Mouse (Mus musculus) ovary, postnatal 14 days (tissue): ENCODE measurements at regions not wholly inside any gene's neighbourhood (a gene's known extent, or its start where the extent isn't known, plus 50 kb on each side); places are given as distances from the start of the nearest gene placed in this dataset.

Experiments used
- DNase-seq: peaks from one replicate; pipeline ENCODE4 v3.0.0; 2022; ENCODE audit warnings: low spot score

DNA sequence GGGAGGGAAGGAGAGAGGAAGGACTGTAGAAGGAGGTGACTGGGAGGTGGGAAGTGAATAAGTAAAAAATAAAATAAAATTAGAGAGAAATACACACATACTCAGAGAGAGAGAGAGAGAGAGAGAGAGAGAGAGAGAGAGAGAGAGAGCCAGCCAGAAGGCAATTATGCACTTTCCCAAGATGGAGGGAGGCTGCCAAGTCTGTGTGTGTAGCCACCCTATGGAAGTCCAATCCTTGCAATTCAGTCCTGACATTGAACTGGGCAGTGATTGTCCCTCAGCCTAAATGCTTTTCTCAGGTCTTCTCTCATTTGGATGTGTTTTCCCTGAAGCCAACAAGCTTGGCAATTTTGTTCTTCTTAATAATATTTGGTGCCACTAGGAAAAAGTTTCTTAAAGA lies 197.3 kb upstream of the Mctp2 start:
- DNase-seq = no peak

DNA sequence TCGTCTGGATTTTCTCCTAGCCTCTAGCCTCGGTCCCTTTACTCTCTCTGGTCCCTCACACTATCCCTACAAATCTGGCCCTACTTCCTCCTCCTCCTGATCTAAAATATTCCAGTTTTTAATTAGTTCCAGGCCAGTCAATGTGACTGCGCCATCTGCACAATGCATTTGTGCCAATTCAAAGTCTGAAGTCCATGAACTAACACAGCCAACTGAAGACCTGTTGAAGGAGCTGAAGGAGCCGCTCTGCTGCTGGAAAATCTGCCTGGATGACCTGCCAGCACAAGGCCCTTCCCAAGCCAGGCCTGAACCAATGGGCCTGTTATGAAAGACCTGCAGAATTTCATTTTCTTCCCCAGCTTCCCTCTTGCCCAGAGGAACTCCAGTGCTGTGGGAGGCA lies 197.9 kb upstream of the Mctp2 start:
- DNase-seq = no peak

DNA sequence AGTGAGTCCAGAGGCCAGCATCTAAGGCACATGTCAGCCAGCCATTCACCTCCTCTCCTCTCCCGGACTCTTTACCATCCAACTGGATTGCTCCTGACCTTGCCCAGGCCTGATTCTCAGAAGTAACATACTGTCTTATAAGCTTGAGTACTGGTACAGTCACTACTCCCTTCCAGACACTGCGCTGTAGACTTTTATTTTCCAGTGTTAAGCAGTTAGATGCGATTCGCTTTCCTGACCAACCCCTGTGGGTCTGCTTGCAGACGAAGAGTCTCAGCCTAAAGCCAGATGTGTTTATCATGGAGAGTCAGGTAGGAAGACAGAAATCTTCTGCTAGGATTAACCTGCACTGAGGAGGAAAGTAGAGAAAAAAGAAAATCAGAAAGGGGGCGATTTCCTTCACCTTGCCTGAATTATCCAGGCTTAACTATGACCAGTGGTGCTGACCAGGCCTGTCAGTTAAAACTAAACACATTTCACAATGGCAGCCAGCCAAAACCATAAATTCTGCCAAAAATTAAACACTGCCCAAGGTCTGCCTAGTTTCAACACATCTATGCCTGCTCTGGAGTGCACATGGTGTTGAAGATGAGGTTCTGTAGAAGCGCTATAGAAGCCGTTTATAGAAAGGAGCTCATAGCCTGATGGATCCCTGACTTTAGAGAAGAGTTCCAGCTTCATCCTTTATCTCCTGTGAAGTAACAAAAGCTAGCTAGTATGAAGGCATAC lies 199.5 kb upstream of the Mctp2 start:
- DNase-seq = no peak

DNA sequence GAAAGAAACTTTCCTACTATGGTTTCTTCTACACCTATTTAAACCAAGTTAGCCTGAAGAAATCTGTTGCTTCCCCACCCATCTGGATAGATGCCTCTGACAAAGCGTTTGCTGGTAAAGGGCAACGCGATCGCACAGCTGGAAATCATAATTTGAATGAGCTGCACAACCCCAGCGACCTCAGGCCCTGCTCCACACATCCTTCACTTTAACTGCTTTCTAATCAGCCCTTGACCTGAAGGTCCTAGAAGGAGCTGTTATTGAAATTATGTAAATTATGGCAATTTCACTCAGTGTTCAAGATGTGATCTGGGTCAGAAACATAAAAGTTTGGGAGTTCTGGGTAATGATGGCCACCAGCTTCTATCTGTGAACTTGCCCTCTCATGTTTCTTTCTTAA lies 201.5 kb upstream of the Mctp2 start:
- no peak for DNase-seq

DNA sequence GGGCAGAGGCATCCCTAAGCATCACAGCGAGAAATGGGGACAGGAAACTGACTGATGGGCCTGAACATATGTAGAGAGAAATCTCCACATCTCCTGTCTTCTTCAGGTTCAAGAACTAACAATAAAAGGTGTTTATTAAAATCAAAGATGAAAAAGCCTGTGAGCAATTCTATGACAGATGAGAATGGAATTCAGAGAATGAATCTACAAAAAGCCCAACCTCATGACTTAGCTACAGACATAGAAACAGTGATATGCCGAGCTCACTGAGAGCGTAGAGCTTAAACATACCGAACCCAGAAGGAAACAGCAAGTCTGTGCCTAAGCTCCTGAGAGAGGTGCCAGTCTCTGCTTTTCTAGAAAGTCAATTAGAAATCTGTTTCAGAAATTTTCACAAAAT lies 203.7 kb upstream of the Mctp2 start:
- no peak for DNase-seq

DNA sequence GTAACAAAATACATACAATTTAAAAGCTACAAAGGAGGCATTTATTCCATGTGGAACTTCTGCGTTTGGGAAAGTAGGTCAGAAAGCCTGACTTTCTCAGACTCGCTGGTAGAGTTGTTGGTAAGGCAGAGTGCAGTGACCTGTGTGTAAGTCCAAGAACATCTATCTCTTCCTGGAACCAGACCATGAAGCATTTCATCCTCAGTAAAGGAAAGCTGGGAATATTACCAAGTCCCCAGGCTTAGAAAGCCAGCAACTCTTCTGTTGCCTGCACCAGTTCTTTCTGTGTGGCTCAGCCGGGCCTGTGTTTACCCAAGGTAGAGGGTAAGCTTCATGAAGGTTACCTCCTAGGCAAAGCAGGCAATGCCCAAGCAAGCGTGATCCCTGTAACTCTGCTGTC lies 207.0 kb upstream of the Mctp2 start:
- DNase-seq = no peak

DNA sequence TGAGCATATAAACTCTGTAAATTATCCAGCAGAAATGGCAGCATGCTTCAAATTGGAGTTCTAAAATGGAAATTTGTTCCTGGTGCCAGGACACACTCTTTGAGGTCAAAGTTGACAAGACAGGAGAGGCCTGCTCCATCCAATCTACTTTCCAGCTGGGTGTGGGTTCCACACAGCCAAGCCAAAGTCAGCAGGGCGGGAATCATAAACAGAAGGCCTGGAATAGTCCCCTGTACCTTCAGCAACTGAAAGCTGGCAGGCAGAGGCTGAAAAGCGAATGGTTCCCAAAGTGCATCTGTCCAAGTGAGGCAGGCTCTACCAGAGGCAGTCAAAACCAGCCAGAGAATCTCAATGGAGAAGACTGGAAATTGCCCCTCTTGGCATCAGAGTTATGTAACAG lies 208.4 kb upstream of the Mctp2 start:
- DNase-seq = no peak

DNA sequence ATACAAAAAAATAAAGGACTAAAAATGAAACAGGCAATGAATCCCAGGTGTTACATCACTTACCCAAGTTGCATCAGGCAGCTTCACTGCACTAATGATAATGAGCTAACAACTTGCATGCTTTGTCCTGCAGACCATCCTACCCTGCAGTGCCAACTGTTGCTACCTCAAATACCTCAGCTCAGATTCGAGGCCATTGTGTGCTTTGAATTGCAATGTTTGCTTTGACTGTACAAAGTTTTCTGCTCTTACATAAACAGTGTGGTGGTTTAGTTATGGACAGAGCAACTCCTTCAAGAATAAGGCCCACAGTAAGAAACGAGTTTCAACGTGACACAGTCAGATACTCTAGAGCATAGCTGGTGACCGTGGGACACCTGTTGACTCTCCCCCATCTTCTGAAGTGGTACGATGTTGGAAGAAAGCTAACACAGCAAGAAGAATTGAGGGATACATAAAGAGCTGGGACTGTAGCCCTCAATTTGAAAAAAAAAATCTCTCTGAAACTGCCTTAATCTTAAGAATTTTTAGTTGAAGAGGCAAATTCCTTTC lies 212.1 kb upstream of the Mctp2 start:
- DNase-seq = no peak

DNA sequence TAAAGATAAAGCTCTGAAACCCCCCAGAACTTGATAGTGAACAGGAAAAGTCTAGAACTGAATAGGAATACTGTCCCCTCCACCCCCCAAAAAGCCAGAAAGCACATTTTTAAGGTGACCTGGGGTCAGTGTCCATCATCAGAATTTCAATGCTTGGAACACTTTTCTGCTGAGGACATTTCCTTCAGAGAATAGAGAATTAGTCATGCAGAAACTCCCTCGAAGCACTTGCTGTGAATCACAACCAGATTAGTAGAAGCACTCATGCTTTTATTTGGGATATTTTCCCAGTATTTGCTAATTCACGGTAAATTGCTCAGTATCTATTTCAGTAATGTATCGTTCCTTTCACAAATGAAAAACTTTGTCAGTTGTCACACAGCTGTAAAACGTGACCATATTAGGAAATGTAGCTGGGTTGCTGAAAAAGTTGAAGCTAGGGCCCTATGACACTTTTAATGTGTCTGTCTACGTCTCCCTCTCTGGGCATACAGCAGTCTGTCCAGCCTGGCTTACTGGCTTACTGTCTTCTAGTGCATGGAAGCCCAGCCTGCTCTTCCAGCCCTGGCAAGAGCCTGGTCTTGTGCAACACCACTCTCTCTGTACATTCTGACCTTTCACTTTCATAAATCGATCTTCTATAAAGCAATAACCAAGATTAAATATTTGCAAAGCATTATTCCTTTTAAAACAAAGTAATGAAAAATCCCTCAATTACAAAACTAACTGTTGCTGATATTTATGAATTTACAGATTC lies 213.1 kb upstream of the Mctp2 start:
- no peak for DNase-seq

DNA sequence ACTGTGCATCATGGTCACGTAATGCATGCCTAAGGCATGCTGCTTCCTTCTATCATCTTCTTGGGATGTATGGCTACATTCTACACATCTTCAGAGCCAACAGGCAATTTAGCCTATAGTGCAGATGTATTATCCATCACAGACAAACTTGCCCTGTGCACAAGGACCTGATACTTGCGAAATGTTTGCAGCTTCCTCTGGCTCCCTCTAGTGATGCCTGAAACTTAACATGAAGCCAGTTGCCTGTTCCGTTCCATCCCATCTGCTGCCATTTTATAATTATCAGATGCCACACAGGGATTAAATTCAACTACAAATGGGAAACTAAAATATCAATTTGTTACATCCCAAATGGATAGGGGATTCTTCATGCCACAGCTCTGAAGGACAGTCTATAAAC lies 222.5 kb upstream of the Mctp2 start:
- DNase-seq = no peak

DNA sequence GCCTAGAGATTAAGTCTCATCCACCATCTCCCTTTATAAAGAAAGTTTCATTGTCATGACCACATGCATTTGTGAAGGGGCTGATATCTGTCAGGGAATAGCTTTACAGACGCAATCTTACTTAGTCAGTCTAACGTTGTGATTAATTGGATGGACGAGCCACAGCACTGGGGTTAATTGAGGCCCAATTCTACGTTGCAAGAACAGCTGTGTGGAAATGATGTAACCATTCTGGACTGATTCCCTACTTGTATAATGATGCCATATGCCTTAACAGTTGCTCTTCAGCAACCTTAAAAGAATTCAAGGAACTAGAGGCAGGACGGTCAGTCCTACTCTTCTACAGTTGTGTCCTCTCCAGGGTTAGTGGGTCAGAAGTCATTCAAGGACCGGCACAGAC lies 231.9 kb upstream of the Mctp2 start:
- no peak for DNase-seq

DNA sequence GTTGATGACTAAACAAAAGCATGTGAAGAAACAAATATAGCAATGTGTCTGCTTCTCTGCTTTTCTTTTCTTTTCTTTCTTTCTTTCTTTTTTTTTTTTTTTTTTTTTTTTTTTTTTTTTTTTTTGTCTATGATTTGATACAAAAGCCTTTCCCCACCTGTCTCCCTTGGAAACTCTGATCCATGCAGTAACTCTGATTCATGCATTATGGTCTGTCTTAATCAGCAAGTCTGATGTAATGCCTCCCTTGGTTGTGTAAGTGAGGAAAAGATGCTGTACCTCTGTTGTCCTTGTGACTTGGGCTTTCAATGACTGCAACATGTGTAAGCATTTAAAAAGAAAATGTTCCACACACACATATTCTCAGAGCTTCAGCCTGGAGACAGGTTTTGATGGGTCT lies 233.5 kb upstream of the Mctp2 start:
- DNase-seq = no peak

DNA sequence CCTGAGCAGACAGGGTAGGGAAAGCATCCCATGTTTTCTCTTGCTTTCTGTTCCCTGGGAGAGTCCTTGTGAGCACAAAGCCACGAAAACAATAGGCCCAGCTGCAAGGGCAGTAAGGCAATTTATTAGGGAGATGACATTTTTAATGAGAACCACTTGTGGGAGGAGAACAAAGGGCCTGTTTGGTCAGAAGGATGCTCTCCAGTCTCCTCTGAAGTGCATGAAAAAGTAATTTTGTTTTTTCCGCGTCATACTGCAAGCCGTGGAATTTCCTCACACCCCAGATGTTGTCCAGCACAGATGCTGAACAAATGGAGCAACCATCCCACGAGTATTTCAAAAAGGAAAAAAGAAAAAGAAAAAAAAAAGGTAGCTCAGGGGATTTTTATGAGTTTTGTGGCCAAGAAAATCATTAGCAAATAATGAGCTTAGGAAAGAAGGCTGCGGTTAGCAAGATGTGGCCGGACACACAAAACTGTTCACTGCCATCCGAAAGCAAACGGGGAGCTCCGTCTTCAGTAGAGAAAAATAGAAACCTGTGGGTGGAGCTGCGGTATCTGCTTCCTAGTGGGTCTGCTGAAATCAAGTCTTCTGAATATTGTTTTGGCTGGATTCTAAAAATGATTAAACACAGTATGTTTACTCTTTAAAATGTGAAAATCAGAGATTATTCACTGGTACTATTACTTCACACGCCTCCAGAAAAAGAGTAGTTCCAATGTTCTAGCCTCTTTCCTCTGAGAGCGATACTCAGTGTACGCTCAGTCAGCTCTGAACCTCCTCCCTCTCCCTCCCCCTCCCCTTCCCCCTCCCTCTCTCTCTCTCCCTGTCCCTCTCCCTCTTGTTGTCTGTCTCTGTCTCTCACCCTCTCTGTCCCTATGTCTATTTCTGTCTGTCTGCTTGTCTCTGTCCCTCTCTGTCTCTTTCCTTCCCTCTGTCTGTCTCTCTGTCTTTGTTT lies 235.4 kb upstream of the Mctp2 start:
- peak; percentile 16 for DNase-seq

DNA sequence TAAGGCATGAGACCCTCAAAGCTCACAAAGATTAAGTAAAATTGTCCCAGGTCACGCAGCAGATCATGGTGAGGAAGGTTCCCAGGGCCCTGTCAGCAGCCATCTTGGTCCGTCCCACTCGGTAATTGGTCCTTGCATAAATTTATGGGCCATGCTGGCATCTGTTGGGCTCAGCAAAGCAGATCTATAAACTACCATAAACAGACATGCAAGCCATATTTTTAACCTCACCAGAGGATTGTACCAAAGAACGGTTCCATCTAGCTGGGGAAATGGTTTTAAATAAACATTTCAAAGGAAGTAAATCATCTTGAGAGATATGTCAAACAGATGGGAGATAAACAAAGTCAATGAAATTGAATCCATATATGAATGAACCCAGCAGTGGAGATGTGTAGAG lies 237.1 kb upstream of the Mctp2 start:
- DNase-seq = no peak

DNA sequence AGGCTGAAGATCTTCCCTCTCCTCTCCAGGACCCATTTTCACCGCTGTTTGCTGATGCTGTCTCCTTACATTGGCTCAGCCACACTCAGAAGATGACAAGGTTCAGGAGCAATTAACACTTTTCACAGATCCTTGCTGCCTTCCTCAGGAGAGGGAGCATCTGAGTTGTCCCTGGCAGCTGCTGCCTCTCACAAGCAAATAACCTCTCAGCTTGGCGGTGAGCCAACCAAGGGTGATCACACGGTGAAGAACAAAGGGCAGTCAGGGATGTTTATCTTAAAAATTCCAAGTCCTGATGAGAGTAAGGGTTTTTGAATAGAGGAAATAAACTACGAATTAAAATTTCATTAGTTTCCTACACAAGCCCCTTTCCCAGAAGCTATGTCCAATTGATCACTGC lies 237.5 kb upstream of the Mctp2 start:
- no peak for DNase-seq

DNA sequence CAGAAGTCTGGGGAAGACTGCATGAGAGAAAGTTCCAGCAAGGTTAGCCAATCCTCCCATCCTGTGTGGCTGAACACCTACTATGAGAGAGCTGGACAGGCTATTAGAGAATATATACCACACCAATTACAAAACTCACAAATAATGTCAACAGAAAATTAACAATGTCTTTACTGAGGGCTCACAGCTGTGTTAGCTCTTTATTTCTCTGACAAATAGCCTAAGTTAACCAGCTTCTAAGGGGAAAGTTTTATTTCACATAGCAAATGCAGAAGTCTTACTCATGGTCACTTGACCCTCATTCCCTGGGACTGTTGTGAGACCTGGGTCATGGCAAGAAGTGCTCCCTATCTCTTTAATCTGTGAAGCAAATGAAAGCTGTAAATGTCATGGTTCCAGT lies 261.0 kb upstream of the Mctp2 start:
- DNase-seq = no peak

DNA sequence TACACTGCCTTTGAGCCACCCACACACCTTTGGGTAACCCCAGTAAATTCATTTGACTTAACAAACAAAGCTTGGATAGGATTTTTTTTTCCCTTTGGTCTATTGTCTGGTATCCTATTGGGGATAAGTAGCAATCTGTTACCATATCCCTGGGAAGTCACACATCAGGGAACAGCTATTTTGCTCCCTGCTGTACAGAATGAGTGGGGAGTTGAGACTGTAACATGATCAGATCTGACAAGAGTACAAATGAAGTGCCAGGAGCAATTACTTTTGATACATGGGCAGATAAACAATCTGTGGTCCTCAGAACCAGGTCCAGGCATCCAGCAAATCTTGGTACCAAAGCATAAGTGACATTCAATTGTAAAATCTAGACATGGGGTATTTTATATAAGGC lies 262.8 kb upstream of the Mctp2 start:
- no peak for DNase-seq

DNA sequence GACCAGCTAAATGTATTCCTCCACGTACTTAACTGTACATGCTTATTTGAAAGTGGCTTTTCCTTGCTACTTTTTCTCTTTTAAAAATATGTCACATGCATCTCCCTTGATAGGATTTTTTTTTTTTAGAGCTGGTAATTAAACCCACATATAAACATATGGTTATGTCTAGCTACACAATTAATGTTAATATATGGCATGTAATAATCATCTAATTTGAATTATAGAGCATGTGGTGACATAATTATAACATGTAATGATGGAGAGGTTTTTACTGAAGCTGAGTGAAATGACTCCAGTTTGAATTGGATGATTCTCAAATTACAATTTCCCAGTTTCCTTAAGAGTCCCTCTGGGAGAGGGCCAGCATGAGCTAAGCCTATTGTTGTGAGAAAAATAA lies 267.9 kb upstream of the Mctp2 start:
- no peak for DNase-seq

DNA sequence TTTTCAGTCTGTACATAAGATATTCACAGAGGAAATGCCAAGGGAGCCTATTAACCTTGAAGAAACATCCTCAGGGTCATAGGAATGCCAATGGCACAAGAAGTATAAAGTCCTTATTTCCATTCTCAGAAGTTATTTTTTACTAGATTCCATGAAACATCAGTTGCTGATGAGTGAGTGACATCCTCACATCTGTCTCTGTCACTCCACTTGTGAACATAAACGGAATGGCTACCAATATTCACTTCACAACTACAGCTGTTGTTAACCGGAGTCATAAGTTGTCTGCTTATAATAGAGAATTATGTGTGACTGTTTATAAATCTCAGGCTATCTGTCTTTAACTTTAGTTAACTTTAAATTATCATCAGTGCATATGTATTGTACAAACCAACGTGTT lies 278.0 kb upstream of the Mctp2 start:
- no peak for DNase-seq

DNA sequence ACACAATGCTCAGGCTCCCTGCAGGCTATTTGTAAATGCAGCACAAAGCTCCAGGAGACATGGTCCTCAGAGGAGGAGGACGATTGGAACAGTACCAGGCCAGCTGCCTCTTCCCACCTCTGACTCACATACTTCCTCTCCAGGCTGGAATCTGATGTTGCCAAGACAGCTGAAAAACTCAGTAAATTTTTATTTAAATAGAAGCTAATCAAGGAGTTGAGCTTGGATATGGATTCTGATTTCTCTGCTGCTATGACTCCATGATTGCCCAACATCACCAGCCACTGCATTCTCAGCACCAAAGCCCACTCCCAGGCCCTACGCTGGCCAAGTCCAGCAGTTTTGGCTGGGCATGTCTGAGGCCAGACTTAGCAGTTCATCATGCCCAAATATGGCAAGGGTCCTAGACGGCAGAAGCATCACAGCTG lies 282.8 kb upstream of the Mctp2 start:
- no peak for DNase-seq

DNA sequence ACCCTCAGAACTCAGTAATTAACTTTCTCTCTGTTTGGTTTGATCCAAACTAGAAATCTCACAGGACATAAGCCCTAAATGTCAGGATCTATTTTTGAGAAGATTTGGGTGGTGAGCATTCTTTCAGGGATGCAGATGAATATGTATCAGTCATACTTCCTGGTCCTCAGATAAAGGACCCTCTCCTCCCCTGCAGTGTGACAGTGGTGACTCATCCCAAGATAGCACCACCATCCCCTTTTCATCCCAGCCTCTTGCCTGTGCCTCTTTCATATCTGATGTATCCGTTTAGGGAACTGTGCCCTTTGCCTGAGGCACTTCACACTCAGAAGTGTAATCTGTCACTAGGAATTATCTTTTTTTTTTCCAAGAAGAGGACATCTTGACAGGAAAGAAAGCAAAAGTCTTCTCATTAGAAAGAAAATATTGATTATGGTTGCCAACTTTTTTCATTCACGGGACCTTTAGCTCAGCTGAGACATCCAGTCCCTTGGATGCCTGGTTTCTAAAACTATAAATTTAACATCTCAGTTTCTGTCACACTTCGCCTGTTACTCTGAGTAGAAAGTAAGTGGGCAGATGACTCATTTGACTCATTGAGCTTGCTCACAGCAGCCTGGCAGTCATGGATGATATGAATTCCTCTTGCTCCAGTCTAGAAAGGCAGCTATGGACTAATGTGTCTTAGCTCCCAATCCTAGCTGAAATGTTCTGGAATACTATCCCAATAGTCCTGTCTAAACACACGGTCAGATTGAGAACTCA lies 284.1 kb upstream of the Mctp2 start:
- no peak for DNase-seq

DNA sequence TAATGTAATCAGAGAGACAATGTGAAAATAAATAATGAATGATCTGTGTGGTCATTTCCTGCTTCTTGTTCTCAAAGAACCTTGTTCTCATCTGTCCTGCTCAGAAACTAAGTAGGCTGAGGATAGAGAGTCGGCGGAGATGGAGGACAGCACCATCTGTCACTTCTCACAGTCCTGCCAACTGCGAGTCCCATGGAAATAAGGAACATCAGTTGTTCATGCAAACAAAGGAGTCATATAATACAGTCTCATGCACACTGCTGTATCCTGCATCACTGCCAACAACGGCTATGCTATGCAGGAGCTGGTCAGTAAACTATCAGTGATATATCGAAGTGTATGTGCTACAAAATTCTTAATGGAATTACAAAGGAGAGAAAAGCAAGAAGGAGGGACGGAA lies 285.7 kb upstream of the Mctp2 start:
- DNase-seq = no peak
